Mouse (Mus musculus): ENCODE measurements at regions not wholly inside any gene's neighbourhood (a gene's known extent, or its start where the extent isn't known, plus 50 kb on each side); places are given as distances from the start of the nearest gene placed in this dataset.

DNA sequence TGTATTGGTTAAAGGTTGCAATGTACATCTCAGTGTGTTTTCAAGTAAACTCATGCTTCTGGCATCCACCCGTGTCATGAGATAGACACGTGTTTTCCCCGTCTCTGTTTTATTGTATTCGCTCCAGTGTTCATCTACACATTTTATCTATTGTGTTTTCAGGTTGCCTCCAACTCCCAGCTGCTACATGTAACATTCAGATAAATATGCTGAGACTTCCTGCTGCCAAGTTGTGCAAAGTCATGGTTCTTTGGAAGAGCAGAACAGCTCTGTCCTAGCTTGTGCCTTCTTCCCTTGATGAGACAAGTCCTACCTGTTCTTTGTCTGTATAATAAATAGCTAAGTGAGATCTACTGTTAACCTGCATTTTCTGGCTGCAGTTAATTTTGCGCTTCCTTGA is 89.0 kb upstream of the Ankrd50 start:
- TF ChIP-seq CTCF (IDR thresholded peaks at IDR 0.05; ENCODE audit: low read depth) (no peak), EP300 (IDR thresholded peaks at IDR 0.05; ENCODE audit: low read depth) (no peak)

Measured in liver, embryonic 14.5 days (tissue).